Comparison of ENCODE assay signal across 12 mouse cellular contexts in genomic region chr7:34968749-34969433, GRCm38 (mm10). TPM values are rescaled to one million over a fixed set of nuclear protein-coding genes. Genes with fewer than 3 reads are reported as not detected.
DNase-seq lines count a peak whose midpoint lies in the region; ATAC-seq and TF ChIP-seq lines count a peak whose summit lies in the region.
"Had no signal": no experiment of that assay in that cellular context is flagged by ENCODE, and none has a peak within 500 bp of the region (broad histone marks: within the 10 kb centered on the region; RNA-seq: fewer than 3 reads in every experiment).

No protein-coding gene starts in this region.

- peak; percentile 28 for DNase-seq in 416B (ENCODE audit: low read depth)
- peak; percentile 45 for DNase-seq in MEL (ENCODE audit: low read depth, low spot score)
- no peak for DNase-seq in left cerebral cortex, adult 11 months (ENCODE audit: low spot score)
- DNase-seq: cerebellum, adult 9-11 months; right cerebral cortex, postnatal 4 days had no signal

- TF ChIP-seq POLR2A in MEL (IDR thresholded peaks at IDR 0.05; ENCODE audit: control insufficient read depth in 1 of 2, insufficient read depth in 1 of 2, low read depth in 1 of 2, low read length in 2 of 2, poor library complexity in 1 of 2) = no peak

- no peaks in the 10 kb centered on the region for H3K9me3 ChIP-seq in MEL (replicated peaks; ENCODE audit: insufficient read depth, low read length)
- no peaks in the 10 kb centered on the region for H3K9me3 ChIP-seq in intestine, embryonic 16.5 days (ENCODE audit: control insufficient read depth, low read length)
- no peaks in the 10 kb centered on the region for H3K9me3 ChIP-seq in forebrain, embryonic 15.5 days
- no peaks in the 10 kb centered on the region for H3K9me3 ChIP-seq in forebrain, embryonic 13.5 days (replicated peaks)
- H3K9me3 ChIP-seq: embryonic facial prominence, embryonic 12.5 days had no signal

- ATAC-seq in intestine, embryonic 16.5 days = peak; percentile 85
- peak; percentile 92 for ATAC-seq in megakaryocyte-erythroid progenitor cell, adult 5-6 weeks (replicated peaks; ENCODE audit: low FRiP score, low TSS enrichment, poor library complexity, severe bottlenecking)
- no peak for ATAC-seq in forebrain, embryonic 15.5 days (replicated peaks)
- no peak for ATAC-seq in forebrain, embryonic 13.5 days
- ATAC-seq: forebrain, embryonic 16.5 days had no signal

- no peak overlapping the region for H3K9ac ChIP-seq in MEL (ENCODE audit: control insufficient read depth, low read depth, low read length, poor library complexity, severe bottlenecking)
- H3K9ac ChIP-seq in intestine, embryonic 16.5 days (ENCODE audit: low read depth, low read length) = no peak overlapping the region
- no peak overlapping the region for H3K9ac ChIP-seq in forebrain, embryonic 15.5 days (replicated peaks)
- no peak overlapping the region for H3K9ac ChIP-seq in forebrain, embryonic 13.5 days
- H3K9ac ChIP-seq: embryonic facial prominence, embryonic 12.5 days had no signal

- no peaks in the 10 kb centered on the region for H3K36me3 ChIP-seq in MEL (ENCODE audit: control insufficient read depth in 1 of 2, insufficient read depth in 2 of 2, low read length in 2 of 2)
- peaks cover 4% of the 10 kb centered on the region; the same call in 1 of the 2 replicates for H3K36me3 ChIP-seq in intestine, embryonic 16.5 days (ENCODE audit: control insufficient read depth, insufficient read depth, low read length)
- no peaks in the 10 kb centered on the region for H3K36me3 ChIP-seq in forebrain, embryonic 15.5 days
- peaks cover 14% of the 10 kb centered on the region; the same call in 1 of the 2 replicates for H3K36me3 ChIP-seq in forebrain, embryonic 13.5 days (ENCODE audit: poor library complexity, severe bottlenecking)

- H3K4me2 ChIP-seq in intestine, embryonic 16.5 days (ENCODE audit: low read depth, low read length) = no peak overlapping the region
- no peak overlapping the region for H3K4me2 ChIP-seq in forebrain, embryonic 15.5 days (replicated peaks)
- H3K4me2 ChIP-seq in forebrain, embryonic 13.5 days = no peak overlapping the region
- H3K4me2 ChIP-seq: embryonic facial prominence, embryonic 12.5 days had no signal

- no peaks in the 10 kb centered on the region for H3K79me2 ChIP-seq in MEL (ENCODE audit: control insufficient read depth, insufficient read depth, low read length, poor library complexity)

- peaks cover 0 to 10% of the 10 kb centered on the region in 2 experiments; a peak in 2 of 4 replicates for H3K4me1 ChIP-seq in MEL (ENCODE audit: control insufficient read depth in 1 of 2, insufficient read depth in 2 of 2, low read length in 2 of 2)
- H3K4me1 ChIP-seq in intestine, embryonic 16.5 days (ENCODE audit: control insufficient read depth, insufficient read depth, low read length) = 0 out of 2 replicates have a peak, but pooled peaks cover 2% of the 10 kb centered on the region
- 0 out of 2 replicates have a peak, but pooled peaks cover 5% of the 10 kb centered on the region for H3K4me1 ChIP-seq in forebrain, embryonic 15.5 days
- H3K4me1 ChIP-seq in forebrain, embryonic 13.5 days = 0 out of 2 replicates have a peak, but pooled peaks cover 5% of the 10 kb centered on the region

- TF ChIP-seq RAD21 in MEL (IDR thresholded peaks at IDR 0.05; ENCODE audit: low read depth, low read length) = no peak

- no peaks in the 10 kb centered on the region for H3K27me3 ChIP-seq in MEL (ENCODE audit: control insufficient read depth in 1 of 2, insufficient read depth in 2 of 2, low read length in 2 of 2)
- H3K27me3 ChIP-seq in intestine, embryonic 16.5 days (replicated peaks; ENCODE audit: control insufficient read depth, insufficient read depth, low read length) = no peaks in the 10 kb centered on the region
- H3K27me3 ChIP-seq in forebrain, embryonic 15.5 days = no peaks in the 10 kb centered on the region
- no peaks in the 10 kb centered on the region for H3K27me3 ChIP-seq in forebrain, embryonic 13.5 days
- H3K27me3 ChIP-seq: CH12.LX; embryonic facial prominence, embryonic 12.5 days had no signal

- 82% methylated on average over 3 of the region's 3 CpGs for WGBS in intestine, embryonic 16.5 days
- WGBS in forebrain, embryonic 15.5 days = 81% methylated on average over 3 of the region's 3 CpGs
- 80% methylated on average over 3 of the region's 3 CpGs for WGBS in forebrain, embryonic 13.5 days

- no peak overlapping the region for H3K4me3 ChIP-seq in MEL (ENCODE audit: control insufficient read depth in 1 of 2, insufficient read depth in 1 of 2, low read depth in 2 of 2, low read length in 2 of 2)
- no peak overlapping the region for H3K4me3 ChIP-seq in intestine, embryonic 16.5 days (ENCODE audit: low read length)
- H3K4me3 ChIP-seq in forebrain, embryonic 15.5 days = no peak overlapping the region
- H3K4me3 ChIP-seq in forebrain, embryonic 13.5 days = no peak overlapping the region
- H3K4me3 ChIP-seq: embryonic facial prominence, embryonic 12.5 days had no signal

- TF ChIP-seq CTCF in MEL (IDR thresholded peaks at IDR 0.05 in 2 of 3, conservative IDR thresholded peaks at IDR 0.05 in 1 of 3; ENCODE audit: control insufficient read depth in 1 of 3, insufficient read depth in 1 of 3, low read depth in 2 of 3, low read length in 3 of 3, poor library complexity in 1 of 3, severe bottlenecking in 1 of 3) = no peak

- TF ChIP-seq EP300 in MEL (IDR thresholded peaks at IDR 0.05; ENCODE audit: low read depth in 1 of 2, low read length in 2 of 2) = peak in 1 of 2 experiments; percentile 57; a peak in 2 of 4 replicates

- no peak overlapping the region for H3K27ac ChIP-seq in MEL (ENCODE audit: control insufficient read depth, low read depth, low read length)
- no peak overlapping the region for H3K27ac ChIP-seq in intestine, embryonic 16.5 days (ENCODE audit: low read length)
- no peak overlapping the region for H3K27ac ChIP-seq in forebrain, embryonic 15.5 days (replicated peaks)
- no peak overlapping the region for H3K27ac ChIP-seq in forebrain, embryonic 13.5 days
- H3K27ac ChIP-seq: embryonic facial prominence, embryonic 12.5 days had no signal

TF ChIP-seq in MEL, 35 proteins besides CTCF, POLR2A, EP300 and RAD21:
- TF ChIP-seq ELF1 (IDR thresholded peaks at IDR 0.05; ENCODE audit: low read depth, low read length) = no peak
- TF ChIP-seq MAFK (IDR thresholded peaks at IDR 0.05; ENCODE audit: borderline replicate concordance, low read depth, low read length) = no peak
- TF ChIP-seq MEF2A (IDR thresholded peaks at IDR 0.05; ENCODE audit: extremely low read depth, insufficient replicate concordance, low read depth, low read length, poor library complexity, severe bottlenecking) = no peak
- TF ChIP-seq ZMIZ1 (IDR thresholded peaks at IDR 0.05; ENCODE audit: low read depth, low read length) = no peak
- no peak for TF ChIP-seq ZC3H11A (IDR thresholded peaks at IDR 0.05; ENCODE audit: low read depth, low read length)
- TF ChIP-seq POLR2AphosphoS2 (IDR thresholded peaks at IDR 0.05; ENCODE audit: low read length) = no peak
- TF ChIP-seq GATA1 (IDR thresholded peaks at IDR 0.05; ENCODE audit: low read depth, low read length) = no peak
- TF ChIP-seq ZNF384 (IDR thresholded peaks at IDR 0.05; ENCODE audit: low read depth, low read length) = no peak
- TF ChIP-seq JUND (IDR thresholded peaks at IDR 0.05; ENCODE audit: low read depth, low read length) = no peak
- no peak for TF ChIP-seq POLR2AphosphoS5 (IDR thresholded peaks at IDR 0.05; ENCODE audit: borderline replicate concordance, low read depth, low read length)
- TF ChIP-seq TAL1 (IDR thresholded peaks at IDR 0.05; ENCODE audit: low read length) = peak; percentile 71
- TF ChIP-seq TBP (IDR thresholded peaks at IDR 0.05; ENCODE audit: low read depth, low read length) = no peak
- TF ChIP-seq KAT2A (conservative IDR thresholded peaks at IDR 0.05; ENCODE audit: low read depth, low read length) = no peak
- no peak for TF ChIP-seq GABPA (IDR thresholded peaks at IDR 0.05; ENCODE audit: low read depth, low read length)
- no peak for TF ChIP-seq E2F4 (IDR thresholded peaks at IDR 0.05; ENCODE audit: borderline replicate concordance, low read depth, low read length)
- peak; percentile 51; the same call in 1 of the 2 replicates for TF ChIP-seq TCF12 (IDR thresholded peaks at IDR 0.05; ENCODE audit: low read depth, low read length)
- no peak for TF ChIP-seq NRF1 (IDR thresholded peaks at IDR 0.05; ENCODE audit: insufficient read depth, low read depth, low read length, poor library complexity, severe bottlenecking)

RNA-seq across cellular contexts. Expression of gene Pepd, which starts 56.7 kb away (rescaled TPM):
- total RNA-seq in MEL (2012; rRNA removed) = 40.7 and 48.0 TPM in 2 replicates
- polyA plus RNA-seq in MEL (2012; ENCODE audit: insufficient read depth in 1 of 2, insufficient read length in 2 of 2, low read depth in 1 of 2, low replicate concordance in 2 of 2, missing spikeins in 1 of 2) = 10 to 100 TPM in 1 of 2 experiments, not detected in 1; 29.7 TPM
- polyA plus RNA-seq in intestine, embryonic 16.5 days (2015; fragmentation: Nextera tagmentation; extraction: Ambion mirVana) = 125 and 135 TPM in 2 replicates
- total RNA-seq in megakaryocyte-erythroid progenitor cell, adult 5-6 weeks (2014; fragmentation: Nextera tagmentation) = 20.8 and 35.4 TPM in 2 replicates
- total RNA-seq in megakaryocyte-erythroid progenitor cell, adult 5-6 weeks (2017) = 28.5 and 31.1 TPM in 2 replicates
- 51.4 and 51.7 TPM in 2 replicates for polyA plus RNA-seq in forebrain, embryonic 15.5 days (2015; fragmentation: Nextera tagmentation; extraction: Ambion mirVana)
- polyA plus RNA-seq in forebrain, embryonic 13.5 days (2015; fragmentation: Nextera tagmentation; extraction: Ambion mirVana) = 46.5 and 52.1 TPM in 2 replicates

Comparison
In these comparisons a context has a peak if more than half of its experiments do, and no peak if none do; other contexts are left out.
1. ATAC-seq: peak in intestine, embryonic 16.5 days (single experiment) and megakaryocyte-erythroid progenitor cell, adult 5-6 weeks (single experiment); none in forebrain, embryonic 15.5 days (single experiment) and forebrain, embryonic 13.5 days (single experiment).